Mouse (Mus musculus) CH12F3 (cell line): ENCODE data around the gene Siae.

Source experiments
- in situ Hi-C: fragments of 300-500 bp; cut with MboI; formaldehyde crosslinking; loops from 2 replicates; pipeline ENCODE4 v1.14.3; 2020; ENCODE audit warnings: low sequenced_read_pairs

Siae gene

DNA sequence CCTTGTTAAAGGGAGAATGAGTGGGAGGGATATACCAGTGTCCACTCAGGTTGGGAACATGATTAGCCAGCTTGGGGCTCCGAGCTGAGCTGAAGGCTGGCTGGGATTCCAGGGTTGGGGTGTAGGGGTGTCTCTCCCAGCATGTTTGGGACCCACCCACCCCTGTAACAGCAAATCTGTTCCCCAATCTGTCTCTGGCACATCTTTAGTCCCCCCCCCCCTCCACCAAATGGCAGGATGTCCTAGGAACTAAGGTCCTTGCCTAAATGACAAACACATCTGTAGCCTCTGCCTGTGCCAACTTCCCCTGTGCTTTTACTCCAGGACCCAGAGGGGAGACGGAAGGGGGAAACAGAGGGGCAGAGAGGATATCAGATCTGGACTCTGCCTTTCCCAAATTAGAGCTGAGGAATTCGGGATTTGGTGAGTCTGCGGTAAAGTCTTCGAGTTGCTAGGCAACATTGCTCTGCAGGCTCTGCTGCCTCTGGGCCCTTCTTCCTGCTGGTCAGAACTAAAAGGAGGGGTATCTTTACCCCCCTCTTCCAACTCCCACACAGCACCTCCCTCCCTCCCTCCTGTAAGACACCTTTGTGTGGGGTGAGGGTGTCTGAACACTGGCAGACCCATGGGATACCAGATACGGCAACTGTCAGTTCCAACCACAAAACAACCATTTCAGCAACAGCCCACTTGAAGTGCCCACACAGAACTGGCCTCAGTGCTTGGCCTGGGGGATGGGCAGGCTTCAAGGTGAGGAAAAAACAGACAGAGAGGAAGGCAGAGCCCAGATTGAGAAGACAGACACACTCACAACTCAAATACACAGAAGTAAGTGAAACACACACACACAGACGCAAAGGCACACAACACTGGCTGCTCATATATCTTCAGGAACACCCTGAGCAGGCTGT is at the start of gene Siae:
Siae (plus strand) TSS at position 861 of the 911 bp plus-strand sequence.
- in situ Hi-C loops: no loop called here

DNA sequence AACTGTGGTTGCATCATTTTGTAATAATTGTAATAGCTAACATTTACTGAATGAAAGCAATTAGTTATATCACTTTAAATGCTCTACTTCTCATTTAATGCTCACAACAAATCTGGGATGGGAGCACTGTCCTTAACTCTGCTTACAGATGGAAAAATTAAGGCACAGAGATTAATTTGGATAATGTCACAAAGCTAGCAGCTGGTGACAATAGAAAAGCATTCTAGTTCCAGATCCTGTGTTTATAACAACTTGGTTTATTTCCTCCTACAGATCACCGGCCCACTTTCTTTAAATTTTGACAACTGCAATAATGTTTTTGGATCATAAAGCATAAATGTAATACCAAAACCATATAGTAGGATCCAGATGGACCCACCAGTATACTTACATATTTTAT is 49.5 kb upstream of the Siae start:
- in situ Hi-C loops: no loop called here

DNA sequence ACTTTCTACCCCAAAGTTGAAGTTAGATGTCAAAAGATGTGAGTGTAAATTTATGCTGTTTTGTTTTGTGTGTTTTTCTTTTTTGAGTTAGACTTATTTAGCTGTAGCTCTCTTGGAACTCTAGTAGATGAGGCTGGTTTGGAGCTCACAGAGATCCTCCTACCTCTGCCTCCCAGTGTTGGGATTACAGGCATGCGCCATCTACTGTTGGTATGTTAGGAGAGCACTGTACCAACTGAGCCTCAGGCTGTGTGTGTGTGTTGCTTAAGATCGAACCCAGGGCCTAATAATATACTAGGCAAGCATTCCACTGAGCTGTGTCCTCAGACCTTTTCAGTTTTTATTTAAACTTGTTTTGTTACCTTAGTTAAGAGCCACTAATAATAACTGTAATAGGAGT is 43.4 kb upstream of the Siae start:
- in situ Hi-C loops: no loop called here

DNA sequence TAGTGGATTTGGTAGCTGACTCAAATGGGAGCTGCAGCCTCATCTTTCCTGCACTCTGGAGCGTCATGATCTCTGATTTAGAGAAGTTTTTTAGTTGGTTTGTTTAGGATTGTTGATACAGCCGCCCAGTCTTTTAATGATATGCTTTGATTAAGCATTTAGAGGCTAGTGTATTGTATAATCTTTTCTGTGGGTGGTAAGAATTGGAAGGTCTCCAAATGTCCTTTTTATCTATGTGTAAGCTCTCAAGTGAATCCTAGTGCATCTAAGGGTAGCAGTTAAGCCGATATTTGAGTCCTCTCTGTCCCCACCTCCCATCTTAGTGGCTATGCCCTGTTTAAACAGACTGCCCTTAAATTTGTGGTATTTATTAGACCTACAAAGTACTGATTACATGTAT is 41.0 kb upstream of the Siae start:
- in situ Hi-C loops: no loop called here

DNA sequence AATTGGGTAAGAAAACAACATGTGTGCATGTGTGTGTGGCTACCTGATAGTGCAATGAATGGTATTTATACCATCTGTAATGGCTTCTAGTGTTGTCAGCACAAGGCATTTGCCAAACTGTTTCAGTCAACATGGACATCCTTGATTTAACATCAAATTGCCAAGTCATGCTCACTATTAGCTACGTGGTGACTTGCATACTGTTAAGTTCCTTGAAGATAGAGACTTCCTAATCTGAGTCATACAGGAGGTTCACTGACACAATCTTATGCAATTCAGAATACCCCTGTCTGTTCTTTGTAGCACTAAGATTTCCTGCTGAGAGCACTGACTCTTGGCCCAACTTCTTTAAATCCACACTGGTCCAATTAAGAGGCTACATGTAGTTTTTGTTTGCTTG is 38.0 kb upstream of the Siae start:
- in situ Hi-C loops: no loop called here

DNA sequence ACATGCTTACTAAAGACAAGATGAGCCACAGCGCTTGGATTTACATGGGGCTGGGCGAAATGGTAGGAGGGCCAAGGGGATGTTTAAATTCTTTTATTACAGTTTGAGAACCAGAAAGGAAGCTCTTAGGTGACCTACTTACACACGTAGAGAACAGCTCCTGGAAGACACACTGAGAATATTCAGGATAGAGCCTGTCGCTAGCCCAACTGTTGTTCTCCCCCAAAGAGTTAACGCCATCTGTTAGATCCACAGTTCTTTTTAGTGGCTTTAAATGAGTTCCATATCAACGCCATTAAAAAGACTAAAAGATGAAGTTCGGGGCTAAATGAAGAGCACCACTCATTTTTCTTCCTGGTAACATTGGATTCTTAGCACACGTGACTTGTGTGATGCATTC is 36.5 kb upstream of the Siae start:
- in situ Hi-C loops: no loop called here

DNA sequence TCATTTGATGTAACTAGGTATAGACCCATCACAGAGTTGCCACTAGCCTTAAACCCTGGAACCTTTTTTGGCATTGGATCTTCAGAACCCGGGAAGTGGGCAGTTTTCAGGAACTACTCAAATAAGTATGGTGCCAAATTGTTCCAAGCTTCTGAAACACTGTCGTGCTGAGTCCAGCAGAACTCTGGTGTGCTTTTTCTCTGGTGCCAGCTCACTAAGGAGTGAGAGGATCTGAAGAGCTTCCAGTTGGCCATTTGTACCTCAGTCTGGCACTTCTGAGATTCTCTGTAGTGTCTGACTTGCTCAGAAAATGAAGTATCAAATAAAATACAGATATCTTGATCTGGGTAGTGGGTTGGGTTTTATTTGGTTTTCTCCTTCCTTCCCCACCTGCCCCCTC is 35.5 kb upstream of the Siae start:
- in situ Hi-C loops: no loop called here

DNA sequence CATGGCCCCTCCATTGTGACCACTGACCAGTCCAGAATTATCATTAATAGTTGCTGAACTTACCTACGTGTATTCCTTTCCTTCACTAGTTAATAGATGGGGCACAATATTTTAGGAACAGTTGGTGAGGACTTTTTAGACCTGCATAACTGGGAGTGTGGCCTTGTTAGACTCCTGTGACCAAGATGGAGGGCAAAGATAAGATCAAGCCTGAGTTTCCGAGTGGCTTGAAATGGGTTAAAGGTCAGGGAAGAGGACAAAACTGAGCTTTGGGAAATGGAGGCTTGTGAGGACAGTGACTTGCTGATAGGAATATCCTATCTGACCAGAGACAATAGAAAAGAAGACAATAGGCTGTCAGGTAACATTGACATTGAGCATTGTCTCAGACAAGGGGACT is 30.0 kb upstream of the Siae start:
- in situ Hi-C loops: no loop called here

DNA sequence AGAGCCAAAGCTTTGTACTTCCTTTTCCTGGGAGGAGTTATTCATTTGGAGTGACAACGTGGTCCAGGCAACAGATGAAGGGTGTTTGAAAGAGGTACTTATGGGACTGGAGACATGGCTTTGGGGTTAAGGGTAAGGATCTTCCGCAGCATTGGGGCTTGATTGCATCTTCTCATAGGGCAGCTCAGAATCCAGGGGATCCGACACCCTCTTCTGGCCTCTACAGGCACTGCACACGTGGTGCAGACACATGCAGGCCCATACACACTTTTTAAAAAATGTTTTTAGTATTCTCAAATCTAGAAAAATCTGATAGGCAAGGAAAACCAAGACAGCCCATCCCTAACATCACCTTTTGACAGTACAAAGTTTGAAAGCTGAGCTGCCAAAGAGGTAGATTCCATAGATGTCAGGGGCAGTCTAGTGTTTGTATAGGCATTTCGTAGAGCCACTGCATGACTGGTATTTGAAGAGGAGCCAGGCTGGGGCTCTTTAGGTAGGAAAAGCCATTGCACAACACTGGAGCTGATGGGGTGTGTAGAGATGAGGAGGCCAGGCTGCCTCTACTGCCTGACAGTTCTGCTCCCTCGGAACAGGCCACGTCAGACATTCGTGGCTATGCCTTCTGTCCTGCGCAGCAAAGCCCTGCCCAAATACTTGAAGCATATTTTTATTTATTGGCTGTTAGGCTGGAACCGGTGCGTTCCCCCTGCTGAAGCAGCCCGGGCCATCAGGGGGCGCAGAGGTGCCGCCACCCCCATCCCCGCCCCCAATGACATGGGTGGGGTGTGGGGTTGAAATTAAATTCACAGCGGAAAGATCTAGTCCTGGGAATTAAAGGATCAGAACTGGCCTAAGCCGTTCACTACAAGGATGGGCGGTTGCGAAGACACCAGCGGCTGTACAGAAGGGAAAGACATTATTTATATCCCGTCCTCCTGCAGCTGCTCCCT is 28.8 kb upstream of the Siae start:
- in situ Hi-C loops: no loop called here

DNA sequence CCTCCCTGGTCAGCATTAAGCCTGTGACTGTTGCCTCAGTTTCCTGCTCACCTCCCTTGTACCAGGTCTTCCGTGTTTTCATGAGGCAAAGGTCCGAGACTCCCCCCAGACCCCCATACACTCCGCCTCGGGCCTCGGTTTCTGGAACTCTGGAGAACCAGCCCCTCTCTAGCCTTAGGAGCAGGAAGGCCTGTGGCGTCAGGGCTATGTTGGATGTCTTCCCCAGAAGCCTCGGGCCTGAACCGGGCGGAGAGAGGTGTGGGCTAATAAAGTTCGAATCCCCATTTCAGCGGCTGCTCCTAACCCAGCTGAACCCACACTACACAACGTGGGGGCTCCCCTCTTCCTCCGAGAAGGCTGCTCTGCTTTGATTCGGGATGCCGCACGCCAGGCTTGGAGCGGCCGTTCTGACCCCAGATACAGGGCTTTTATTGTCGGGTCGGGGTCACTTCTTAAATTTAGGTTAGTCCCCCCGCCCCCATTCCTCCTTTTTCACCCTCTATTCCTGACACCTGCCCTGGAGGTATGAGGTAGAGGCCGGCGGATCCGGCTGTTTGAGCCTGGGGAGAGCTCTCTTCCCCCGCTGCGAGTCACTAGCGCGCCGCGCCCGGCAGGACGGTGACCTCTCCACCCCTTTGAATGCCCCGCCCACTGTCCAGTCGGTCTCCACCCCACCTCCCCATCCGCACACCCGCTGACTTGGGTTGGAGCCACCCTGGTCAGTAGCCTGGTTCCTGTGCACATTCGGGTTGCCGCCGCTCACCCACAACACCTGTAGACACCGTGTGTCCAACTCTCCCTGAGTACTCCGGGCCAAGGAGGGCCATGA is 27.9 kb upstream of the Siae start, which contains the start of gene Esam:
Esam (plus strand) TSS at position 683 of the 829 bp plus-strand sequence.
- in situ Hi-C loops: no loop called here

DNA sequence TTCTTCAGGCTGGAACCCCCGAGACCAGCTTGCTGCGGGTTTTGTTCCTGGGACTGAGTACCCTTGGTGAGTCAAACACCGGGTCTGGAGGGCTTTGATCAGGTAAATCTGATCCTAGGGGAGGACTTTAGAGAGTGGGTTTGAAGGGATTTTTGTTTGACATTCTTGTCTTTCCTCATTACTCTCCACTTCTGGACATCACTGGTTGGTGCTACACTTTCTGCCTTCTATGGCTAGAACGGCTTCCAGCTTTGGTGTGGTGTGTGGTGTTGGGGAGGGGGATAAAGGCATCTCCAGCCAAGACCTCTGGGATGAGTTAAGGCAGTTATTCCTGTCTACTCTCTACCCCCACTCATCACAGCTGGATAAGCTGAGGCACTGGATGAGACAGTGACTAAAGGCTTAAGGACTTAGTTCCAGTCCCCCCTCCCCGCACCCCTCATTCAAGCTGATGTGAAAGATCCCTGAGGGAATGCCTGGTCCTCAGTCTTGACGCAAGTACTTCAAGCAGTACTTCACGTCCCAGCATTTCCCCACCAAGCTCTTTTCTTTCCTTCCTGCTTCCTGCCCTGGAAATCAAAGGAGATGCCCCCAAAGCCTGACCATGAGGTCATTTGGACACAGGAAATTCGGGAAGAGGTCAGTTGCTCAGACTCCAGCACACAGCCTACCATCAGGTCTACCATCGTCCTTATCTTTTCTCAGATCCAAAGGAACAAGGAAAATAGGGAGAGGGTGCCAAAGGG is 27.1 kb upstream of the Siae start:
- in situ Hi-C loops: no loop called here

DNA sequence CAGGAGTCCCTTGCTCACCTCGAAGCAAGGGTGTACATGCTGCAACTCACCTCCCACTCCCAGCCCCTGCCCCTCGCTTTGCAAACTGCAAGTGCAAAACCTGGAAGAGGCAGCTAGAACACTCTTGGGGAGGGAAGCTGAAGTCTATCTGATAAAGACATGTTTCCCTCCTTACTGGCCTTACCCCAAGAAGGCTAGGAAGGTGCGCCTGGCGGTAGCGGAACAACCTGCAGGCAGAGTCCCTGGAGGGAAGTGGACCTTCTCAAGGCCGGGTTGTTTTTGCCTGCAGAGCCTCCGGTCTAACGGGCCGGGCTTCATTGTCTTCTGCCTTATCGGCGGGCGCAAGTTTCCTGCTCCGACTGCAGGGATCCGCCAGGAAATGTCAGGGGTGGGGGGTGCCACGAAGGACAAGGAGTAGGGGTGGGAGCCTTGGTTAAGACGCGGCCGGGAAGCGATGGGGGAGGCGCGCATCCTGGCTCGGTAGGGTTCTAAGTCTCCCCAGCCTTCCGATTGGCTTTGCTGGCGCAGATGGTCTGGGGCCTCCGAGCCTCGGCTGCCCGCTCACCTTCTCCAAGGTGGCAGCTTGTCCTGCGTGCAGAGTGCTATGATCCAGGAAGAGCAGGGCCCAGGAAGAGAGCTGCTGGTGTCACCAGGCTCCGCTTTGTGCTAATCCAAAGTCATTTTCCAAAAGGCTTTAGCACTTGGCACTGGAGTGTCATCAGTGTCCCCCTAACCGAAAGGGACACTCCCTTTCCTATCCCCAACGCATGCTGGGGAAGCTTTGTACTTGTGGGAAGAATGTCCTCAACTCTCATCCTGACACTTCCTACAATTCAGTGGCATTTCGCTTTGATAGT is 25.2 kb upstream of the Siae start:
- in situ Hi-C loops: no loop called here

DNA sequence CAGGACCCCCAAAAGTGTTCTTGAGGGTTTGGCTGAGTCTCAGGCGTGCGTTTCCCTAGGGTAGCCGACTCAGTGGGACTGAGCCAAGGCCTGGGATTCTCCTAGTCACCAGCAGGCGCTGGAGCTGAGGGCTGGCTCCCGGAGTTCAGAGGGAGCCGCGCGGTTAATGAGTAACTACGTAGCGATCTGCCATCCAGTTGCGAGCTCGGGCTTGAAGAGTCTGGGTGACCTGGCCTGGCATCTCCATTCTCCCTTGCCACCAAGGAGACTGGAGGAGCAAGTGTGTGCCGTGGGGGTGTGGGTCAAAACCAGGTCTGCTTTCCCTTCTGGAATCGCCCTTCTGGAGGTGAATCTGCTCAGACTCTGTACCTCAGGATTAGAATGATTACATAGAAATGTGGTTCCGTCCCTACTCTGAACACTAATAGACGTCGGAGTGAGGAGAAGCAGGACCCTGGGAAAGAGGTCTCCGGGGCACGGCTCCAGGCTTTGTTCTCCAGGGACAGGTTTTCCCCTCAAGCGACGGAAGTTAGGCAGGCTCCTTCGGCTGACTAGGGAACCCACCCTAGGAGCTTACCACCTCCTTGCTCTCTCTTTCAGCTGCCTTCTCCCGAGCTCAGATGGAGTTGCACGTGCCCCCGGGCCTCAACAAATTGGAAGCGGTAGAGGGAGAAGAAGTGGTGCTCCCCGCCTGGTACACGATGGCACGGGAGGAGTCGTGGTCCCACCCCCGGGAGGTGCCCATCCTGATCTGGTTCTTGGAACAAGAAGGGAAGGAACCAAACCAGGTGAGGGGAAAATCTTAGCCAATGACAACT is 24.4 kb upstream of the Siae start:
- in situ Hi-C loops: no loop called here

DNA sequence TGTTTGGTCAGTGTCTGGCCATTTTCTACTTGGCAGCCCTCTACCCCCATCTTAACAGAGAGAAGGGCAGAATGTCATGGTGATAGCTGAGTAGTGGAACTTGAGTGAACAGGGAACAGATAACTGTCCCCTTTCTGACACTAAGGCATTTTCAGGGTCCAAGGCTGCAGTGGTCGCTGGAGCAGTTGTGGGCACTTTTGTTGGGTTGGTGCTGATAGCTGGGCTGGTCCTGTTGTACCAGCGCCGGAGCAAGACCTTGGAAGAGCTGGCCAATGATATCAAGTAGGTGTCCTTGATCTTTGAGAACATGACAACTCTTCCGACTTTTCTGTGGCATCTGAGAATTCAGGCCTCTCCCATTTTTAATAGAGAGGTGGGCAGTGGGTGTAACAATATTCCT is 18.6 kb upstream of the Siae start:
- in situ Hi-C loops: no loop called here

DNA sequence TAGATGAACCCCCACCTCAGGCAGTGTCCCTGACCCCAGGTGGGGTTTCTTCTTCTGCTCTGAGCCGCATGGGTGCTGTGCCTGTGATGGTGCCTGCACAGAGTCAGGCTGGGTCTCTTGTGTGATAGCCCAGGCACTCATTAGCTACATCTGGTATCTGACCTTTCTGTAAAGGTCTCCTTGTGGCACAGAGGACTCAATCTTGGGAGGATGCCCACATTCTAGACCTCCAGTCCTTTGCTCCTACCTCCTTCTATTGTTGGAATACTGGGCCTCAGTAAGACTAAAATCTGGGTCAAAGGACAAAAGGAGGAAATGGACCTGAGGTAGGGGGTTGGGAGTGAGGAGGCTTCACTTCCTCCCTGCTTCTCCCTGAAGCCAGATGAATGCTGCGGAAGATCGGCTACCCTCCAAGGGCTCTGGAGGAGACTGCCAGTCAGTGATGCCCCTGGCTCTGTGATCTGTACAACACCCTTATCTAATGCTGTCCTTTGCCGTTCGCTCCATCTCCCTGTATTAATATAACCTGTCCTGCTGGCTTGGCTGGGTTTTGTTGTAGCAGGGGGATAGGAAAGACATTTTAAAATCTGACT is 17.7 kb upstream of the Siae start:
- in situ Hi-C loops: no loop called here

DNA sequence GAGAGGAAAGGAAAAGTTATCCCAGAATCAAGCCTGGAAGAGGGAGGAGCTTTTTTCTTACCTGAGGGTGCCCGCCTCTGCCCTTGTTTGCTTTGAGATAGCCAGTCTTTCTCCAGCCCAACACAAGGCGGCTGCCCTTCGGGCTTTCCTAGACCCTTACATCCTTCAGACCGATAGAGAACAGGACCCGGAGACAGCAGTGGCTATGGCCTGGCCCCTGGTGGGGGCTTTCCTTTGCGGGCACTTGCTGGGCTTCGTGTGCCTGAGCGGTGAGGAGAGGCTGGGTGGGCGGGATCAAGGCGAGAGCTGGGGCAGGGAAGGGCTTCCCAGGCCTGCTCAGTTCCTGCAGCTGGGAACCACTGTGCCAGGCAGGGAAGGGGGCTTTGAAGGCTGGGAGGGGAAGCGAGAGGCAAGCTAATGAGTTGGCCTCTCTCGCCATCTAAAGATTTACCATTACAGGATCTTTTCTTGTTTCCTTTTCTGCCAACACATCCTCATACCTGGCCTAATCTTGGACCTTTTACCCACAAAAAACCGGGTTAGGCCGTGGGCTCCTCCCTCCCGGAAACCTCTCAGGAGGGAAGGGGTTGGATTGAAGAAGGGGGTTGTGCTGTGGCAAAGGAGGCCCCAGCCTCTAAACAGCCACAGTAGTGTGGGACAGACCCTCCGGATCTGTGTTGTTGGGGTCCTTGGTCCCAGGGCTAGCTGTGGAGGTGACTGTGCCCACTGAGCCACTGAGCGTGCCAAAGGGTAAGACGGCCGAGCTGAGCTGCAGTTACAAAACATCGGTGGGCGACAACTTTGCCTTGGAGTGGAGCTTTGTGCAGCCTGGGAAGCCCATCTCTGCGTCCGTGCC is 16.1 kb upstream of the Siae start, which contains the start of gene Vsig2:
Vsig2 (plus strand) TSS at position 86 of the 856 bp plus-strand sequence.
- in situ Hi-C loops: no loop called here

DNA sequence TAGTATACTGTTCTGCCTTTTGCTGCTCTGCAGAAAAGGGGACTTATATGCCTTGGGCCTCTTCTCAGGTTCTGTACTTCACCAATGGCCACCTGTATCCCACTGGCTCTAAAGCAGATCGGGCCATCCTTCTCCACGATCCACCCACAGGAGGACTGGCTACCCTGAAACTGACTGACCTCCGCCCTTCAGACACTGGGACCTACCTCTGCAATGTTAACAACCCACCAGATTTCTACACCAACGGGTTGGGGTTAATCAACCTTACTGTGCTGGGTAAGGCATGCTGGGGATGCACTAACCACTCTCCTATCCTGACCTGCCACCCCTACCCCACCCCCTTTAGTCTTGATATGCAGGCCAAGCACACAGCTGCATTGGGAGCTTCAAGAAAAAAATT is 15.3 kb upstream of the Siae start:
- in situ Hi-C loops: no loop called here
